Mouse (Mus musculus) small intestine, adult 2 months (tissue): ENCODE data around the gene Syngr1.

Experiments used
- CTCF ChIP-seq: fragments of 200-500 bp; IDR thresholded peaks from 2 replicates; pipeline ENCODE4 v1.5.1; 2012; ENCODE audit warnings: low read depth, mild to moderate bottlenecking, control low read depth, inconsistent platforms, low read length, moderate library complexity, mixed read lengths; ENCODE audit not compliant: insufficient replicate concordance, insufficient read length; ENCODE audit errors: extremely low read depth
- POLR2A ChIP-seq: fragments of 200-500 bp; IDR thresholded peaks from 2 replicates; pipeline ENCODE4 v1.6.1; 2012; ENCODE audit warnings: low read depth, mild to moderate bottlenecking, control low read depth, inconsistent platforms, low read length, moderate library complexity

- 0 out of 2 replicates have a peak, but pooled peaks have one; percentile 14 for TF ChIP-seq CTCF
- no peak for TF ChIP-seq POLR2A
These were observed 12.9 kb upstream of the Syngr1 start for GRCm38 (mm10) chr15:80078058-80078814.
